Mouse (Mus musculus): ENCODE results near the gene Ccdc187. TPM values are rescaled to one million over a fixed set of nuclear protein-coding genes. Genes with fewer than 3 reads are reported as not detected.

The Ccdc187 gene
- polyA plus RNA-seq, 1 experiment from 2014 or later, result 0.58 TPM

DNA sequence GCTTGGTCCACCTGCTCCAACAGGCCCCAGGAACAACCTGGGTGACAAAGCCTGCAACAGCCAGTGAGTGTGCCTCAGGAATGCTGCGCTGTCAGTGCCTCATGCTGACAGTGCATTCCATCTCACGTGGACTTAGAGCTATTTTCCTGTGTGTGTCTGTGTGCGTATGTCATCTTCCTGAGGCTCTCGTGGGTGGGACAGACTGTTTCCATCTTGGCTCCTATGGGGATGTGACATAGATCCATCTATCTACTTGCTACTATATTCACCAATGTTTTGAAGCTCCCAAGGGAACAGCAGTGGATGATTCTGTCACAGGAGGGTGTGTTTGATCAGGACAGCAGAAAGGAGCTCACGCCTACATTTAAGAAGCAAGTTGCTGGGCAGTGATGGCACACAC is 17.6 kb upstream of the Ccdc187 start:
- H3K4me1 ChIP-seq (ENCODE audit: control insufficient read depth, insufficient read depth, low read length), result peaks cover 32% of the 10 kb centered on the region
- no peak for ATAC-seq (ENCODE audit: insufficient read depth, low FRiP score)
- H3K4me3 ChIP-seq (replicated peaks; ENCODE audit: low read length), result no peak overlapping the region
- H3K9ac ChIP-seq (ENCODE audit: low read length), result no peak overlapping the region
- H3K36me3 ChIP-seq (ENCODE audit: control insufficient read depth, insufficient read depth, low read length), result no peaks in the 10 kb centered on the region
- H3K4me2 ChIP-seq (ENCODE audit: low read depth, low read length), result no peak overlapping the region
- no peaks in the 10 kb centered on the region for H3K27me3 ChIP-seq (ENCODE audit: control insufficient read depth, insufficient read depth, low read length)
- 66% methylated on average over 5 of the region's 5 CpGs for WGBS
- H3K27ac ChIP-seq (ENCODE audit: low read length), result no peak overlapping the region
- H3K9me3 ChIP-seq (replicated peaks; ENCODE audit: control insufficient read depth, low read length), result no peaks in the 10 kb centered on the region

- H3K4me3 ChIP-seq (replicated peaks; ENCODE audit: low read length), result no peak overlapping the region
- WGBS, result 11% methylated on average over 10 of the region's 10 CpGs
- peak overlapping the region; percentile 3; the same call in 1 of the 2 replicates for H3K4me2 ChIP-seq (ENCODE audit: low read depth, low read length)
- ATAC-seq (ENCODE audit: insufficient read depth, low FRiP score), result peak; percentile 83
- peaks cover 18% of the 10 kb centered on the region for H3K4me1 ChIP-seq (ENCODE audit: control insufficient read depth, insufficient read depth, low read length)
- peak overlapping the region; percentile 24; the same call in 1 of the 2 replicates for H3K9ac ChIP-seq (ENCODE audit: low read length)
- no peaks in the 10 kb centered on the region for H3K27me3 ChIP-seq (ENCODE audit: control insufficient read depth, insufficient read depth, low read length)
- H3K27ac ChIP-seq (ENCODE audit: low read length), result peak overlapping the region; percentile 83
- no peaks in the 10 kb centered on the region for H3K36me3 ChIP-seq (ENCODE audit: control insufficient read depth, insufficient read depth, low read length)
- H3K9me3 ChIP-seq (replicated peaks; ENCODE audit: control insufficient read depth, low read length), result no peaks in the 10 kb centered on the region
These were observed 15.4 kb upstream of the Ccdc187 start for GRCm38 (mm10) chr2:26309739-26310138.

GRCm38 (mm10) chr2:26306702-26307101 is 12.3 kb upstream of the Ccdc187 start:
- Histone ChIP-seq H3K4me1 (ENCODE audit: control insufficient read depth, insufficient read depth, low read length) (peaks cover 10% of the 10 kb centered on the region), H3K36me3 (ENCODE audit: control insufficient read depth, insufficient read depth, low read length) (no peaks in the 10 kb centered on the region), H3K27ac (ENCODE audit: low read length) (no peak overlapping the region), H3K9me3 (replicated peaks; ENCODE audit: control insufficient read depth, low read length) (no peaks in the 10 kb centered on the region), H3K9ac (ENCODE audit: low read length) (no peak overlapping the region), H3K4me2 (ENCODE audit: low read depth, low read length) (no peak overlapping the region), H3K4me3 (replicated peaks; ENCODE audit: low read length) (no peak overlapping the region), H3K27me3 (ENCODE audit: control insufficient read depth, insufficient read depth, low read length) (no peaks in the 10 kb centered on the region)
- 82% methylated on average over 3 of the region's 3 CpGs for whole genome bisulfite sequencing
- no peak for ATAC-seq (ENCODE audit: insufficient read depth, low FRiP score)

DNA sequence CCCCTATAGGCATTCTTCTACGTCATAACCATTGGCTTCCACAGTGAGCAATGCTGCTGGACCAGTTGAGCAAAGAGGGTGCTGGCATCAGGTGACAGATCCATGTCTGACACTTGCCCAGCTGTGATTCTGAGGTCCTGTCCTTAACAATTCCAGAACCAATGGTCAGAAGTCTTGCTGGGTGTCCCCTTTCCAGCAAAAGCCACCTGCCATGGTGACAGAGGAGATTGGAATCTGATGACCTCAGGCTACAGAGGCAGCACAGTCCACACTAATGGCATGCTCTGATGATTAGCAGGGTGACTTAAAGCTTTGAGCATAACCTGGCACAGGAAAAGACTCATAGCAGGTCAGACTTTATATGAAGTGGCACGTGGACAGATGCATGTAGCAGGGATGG is 11.2 kb upstream of the Ccdc187 start:
- no peak for ATAC-seq (ENCODE audit: insufficient read depth, low FRiP score)
- Histone ChIP-seq H3K9ac (ENCODE audit: low read length) (no peak overlapping the region), H3K4me1 (ENCODE audit: control insufficient read depth, insufficient read depth, low read length) (peaks cover 15% of the 10 kb centered on the region), H3K9me3 (replicated peaks; ENCODE audit: control insufficient read depth, low read length) (no peaks in the 10 kb centered on the region), H3K27ac (ENCODE audit: low read length) (no peak overlapping the region), H3K36me3 (ENCODE audit: control insufficient read depth, insufficient read depth, low read length) (no peaks in the 10 kb centered on the region), H3K4me3 (replicated peaks; ENCODE audit: low read length) (no peak overlapping the region), H3K4me2 (ENCODE audit: low read depth, low read length) (no peak overlapping the region), H3K27me3 (ENCODE audit: control insufficient read depth, insufficient read depth, low read length) (no peaks in the 10 kb centered on the region)
- 65% methylated on average over 2 of the region's 2 CpGs for WGBS

DNA sequence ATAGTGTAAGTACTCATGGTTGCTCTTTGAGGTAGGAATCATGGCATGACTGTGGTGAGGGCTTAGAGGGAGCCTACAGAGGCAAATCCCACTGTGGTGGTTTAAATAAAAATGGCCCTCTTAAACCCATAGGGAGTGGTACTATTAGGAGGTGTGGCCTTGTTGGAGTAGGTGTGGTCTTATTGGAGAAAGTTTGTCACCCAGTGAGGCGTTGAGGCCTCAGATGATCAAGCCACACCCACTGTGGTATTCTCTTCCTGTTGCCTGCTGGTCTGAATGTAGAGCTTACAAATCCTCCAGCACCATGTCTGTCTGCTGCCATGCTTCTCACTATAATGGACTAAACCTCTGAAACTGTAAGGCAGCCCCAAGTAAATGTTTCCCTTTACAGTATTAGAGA is 10.4 kb upstream of the Ccdc187 start:
- H3K4me2 ChIP-seq (ENCODE audit: low read depth, low read length), result no peak overlapping the region
- WGBS, result 61% methylated on average over 1 of the region's 1 CpGs
- no peaks in the 10 kb centered on the region for H3K36me3 ChIP-seq (ENCODE audit: control insufficient read depth, insufficient read depth, low read length)
- peaks cover 12% of the 10 kb centered on the region for H3K4me1 ChIP-seq (ENCODE audit: control insufficient read depth, insufficient read depth, low read length)
- no peak overlapping the region for H3K27ac ChIP-seq (ENCODE audit: low read length)
- ATAC-seq (ENCODE audit: insufficient read depth, low FRiP score), result no peak
- H3K27me3 ChIP-seq (ENCODE audit: control insufficient read depth, insufficient read depth, low read length), result no peaks in the 10 kb centered on the region
- no peak overlapping the region for H3K9ac ChIP-seq (ENCODE audit: low read length)
- no peaks in the 10 kb centered on the region for H3K9me3 ChIP-seq (replicated peaks; ENCODE audit: control insufficient read depth, low read length)
- H3K4me3 ChIP-seq (replicated peaks; ENCODE audit: low read length), result no peak overlapping the region

GRCm38 (mm10) chr2:26302005-26302503 is 7.7 kb upstream of the Ccdc187 start:
- H3K4me1 ChIP-seq (ENCODE audit: control insufficient read depth, insufficient read depth, low read length), result peaks cover 25% of the 10 kb centered on the region
- H3K9me3 ChIP-seq (replicated peaks; ENCODE audit: control insufficient read depth, low read length), result no peaks in the 10 kb centered on the region
- H3K4me3 ChIP-seq (replicated peaks; ENCODE audit: low read length), result no peak overlapping the region
- H3K4me2 ChIP-seq (ENCODE audit: low read depth, low read length), result no peak overlapping the region
- H3K9ac ChIP-seq (ENCODE audit: low read length), result no peak overlapping the region
- no peaks in the 10 kb centered on the region for H3K27me3 ChIP-seq (ENCODE audit: control insufficient read depth, insufficient read depth, low read length)
- H3K36me3 ChIP-seq (ENCODE audit: control insufficient read depth, insufficient read depth, low read length), result no peaks in the 10 kb centered on the region
- no peak overlapping the region for H3K27ac ChIP-seq (ENCODE audit: low read length)
- 77% methylated on average over 10 of the region's 10 CpGs for WGBS
- ATAC-seq (ENCODE audit: insufficient read depth, low FRiP score), result no peak

- 3% methylated on average over 3 of the region's 3 CpGs for WGBS
- H3K36me3 ChIP-seq (ENCODE audit: control insufficient read depth, insufficient read depth, low read length), result no peaks in the 10 kb centered on the region
These were observed 6.4 kb upstream of the Ccdc187 start for GRCm38 (mm10) chr2:26300808-26301174.

GRCm38 (mm10) chr2:26300161-26300807 is 5.9 kb upstream of the Ccdc187 start:
- Histone ChIP-seq H3K27ac (ENCODE audit: low read length) (peak overlapping the region; percentile 73), H3K4me3 (replicated peaks; ENCODE audit: low read length) (no peak overlapping the region), H3K9ac (ENCODE audit: low read length) (peak overlapping the region; percentile 6; the same call in 1 of the 2 replicates), H3K36me3 (ENCODE audit: control insufficient read depth, insufficient read depth, low read length) (no peaks in the 10 kb centered on the region), H3K27me3 (ENCODE audit: control insufficient read depth, insufficient read depth, low read length) (no peaks in the 10 kb centered on the region), H3K4me1 (ENCODE audit: control insufficient read depth, insufficient read depth, low read length) (peaks cover 30% of the 10 kb centered on the region), H3K9me3 (replicated peaks; ENCODE audit: control insufficient read depth, low read length) (no peaks in the 10 kb centered on the region), H3K4me2 (ENCODE audit: low read depth, low read length) (no peak overlapping the region)
- 45% methylated on average over 5 of the region's 5 CpGs for WGBS
- ATAC-seq (ENCODE audit: insufficient read depth, low FRiP score), result peak; percentile 49

More at GRCm38 (mm10) chr2:26300808-26301174, 6.4 kb upstream of the Ccdc187 start:
- ATAC-seq (ENCODE audit: insufficient read depth, low FRiP score), result no peak
- Histone ChIP-seq H3K4me3 (replicated peaks; ENCODE audit: low read length) (no peak overlapping the region), H3K9ac (ENCODE audit: low read length) (peak overlapping the region; percentile 6; the same call in 1 of the 2 replicates), H3K4me1 (ENCODE audit: control insufficient read depth, insufficient read depth, low read length) (peaks cover 30% of the 10 kb centered on the region), H3K4me2 (ENCODE audit: low read depth, low read length) (no peak overlapping the region), H3K27ac (ENCODE audit: low read length) (peak overlapping the region; percentile 73), H3K27me3 (ENCODE audit: control insufficient read depth, insufficient read depth, low read length) (no peaks in the 10 kb centered on the region), H3K9me3 (replicated peaks; ENCODE audit: control insufficient read depth, low read length) (no peaks in the 10 kb centered on the region)

DNA sequence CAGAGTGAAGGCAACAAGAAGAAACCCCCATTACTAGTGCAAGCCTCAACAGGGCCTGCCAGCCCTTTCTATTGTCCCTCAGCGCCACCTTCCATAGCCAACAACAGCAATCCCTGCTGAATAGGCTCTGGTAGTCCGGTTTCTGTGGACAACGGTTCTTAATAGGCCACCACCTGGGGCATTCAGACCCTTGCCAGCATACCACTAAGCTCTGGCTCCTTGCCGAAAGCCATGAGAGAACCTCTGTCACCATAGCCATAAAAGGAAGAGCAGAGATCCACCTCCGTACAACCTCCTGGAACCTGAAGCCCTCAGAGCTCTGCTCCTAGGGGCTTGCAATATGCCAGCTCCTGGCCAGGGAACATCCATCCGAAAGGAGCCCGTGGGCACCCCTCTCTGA is 5.0 kb upstream of the Ccdc187 start:
- peak overlapping the region; percentile 33; the same call in 1 of the 2 replicates for H3K9ac ChIP-seq (ENCODE audit: low read length)
- no peaks in the 10 kb centered on the region for H3K36me3 ChIP-seq (ENCODE audit: control insufficient read depth, insufficient read depth, low read length)
- no peaks in the 10 kb centered on the region for H3K27me3 ChIP-seq (ENCODE audit: control insufficient read depth, insufficient read depth, low read length)
- WGBS, result 52% methylated on average over 7 of the region's 7 CpGs
- peak overlapping the region; percentile 23; the same call in 1 of the 2 replicates for H3K4me2 ChIP-seq (ENCODE audit: low read depth, low read length)
- H3K27ac ChIP-seq (ENCODE audit: low read length), result peak overlapping the region; percentile 73
- no peak for ATAC-seq (ENCODE audit: insufficient read depth, low FRiP score)
- peak overlapping the region; percentile 5; the same call in 1 of the 2 replicates for H3K4me3 ChIP-seq (replicated peaks; ENCODE audit: low read length)
- peaks cover 30% of the 10 kb centered on the region for H3K4me1 ChIP-seq (ENCODE audit: control insufficient read depth, insufficient read depth, low read length)
- H3K9me3 ChIP-seq (replicated peaks; ENCODE audit: control insufficient read depth, low read length), result no peaks in the 10 kb centered on the region

Measured in stomach, embryonic 16.5 days (tissue).